Mouse (Mus musculus) left cerebral cortex, adult 11 months (tissue): ENCODE measurements around the gene 3100002H09Rik.
A peak's percentile ranks its signal among the peaks of the same experiment; 100 is the strongest.

Experiments
- DNase-seq: peaks from one replicate; pipeline ENCODE4 v3.0.0; 2022; ENCODE audit warnings: low spot score

The 3100002H09Rik gene

GRCm38 (mm10) chr4:124610703-124611102 is at the start of gene 3100002H09Rik:
TSS of gene 3100002H09Rik (minus strand) at chr4:124610803.
- no peak for DNase-seq

- no peak for DNase-seq
Observed at GRCm38 (mm10) chr4:124659251-124660217, 48.9 kb upstream of the 3100002H09Rik start.

- DNase-seq = no peak
Observed at GRCm38 (mm10) chr4:124658412-124658851, 47.8 kb upstream of the 3100002H09Rik start.

GRCm38 (mm10) chr4:124657781-124658180 is 47.2 kb upstream of the 3100002H09Rik start:
- no peak for DNase-seq

GRCm38 (mm10) chr4:124656854-124657650 is 46.4 kb upstream of the 3100002H09Rik start:
- peak; percentile 83 for DNase-seq

- no peak for DNase-seq
Observed at GRCm38 (mm10) chr4:124656518-124656853, 45.9 kb upstream of the 3100002H09Rik start, which contains the start of gene Pou3f1. TSS of gene Pou3f1 (plus strand) at chr4:124656807.

- no peak for DNase-seq
Observed at GRCm38 (mm10) chr4:124652886-124653285, 42.3 kb upstream of the 3100002H09Rik start.

- DNase-seq = no peak
Observed at GRCm38 (mm10) chr4:124647909-124648308, 37.3 kb upstream of the 3100002H09Rik start.

- DNase-seq = no peak
Observed at GRCm38 (mm10) chr4:124646591-124646990, 36.0 kb upstream of the 3100002H09Rik start.

- no peak for DNase-seq
Observed at GRCm38 (mm10) chr4:124644974-124645433, 34.4 kb upstream of the 3100002H09Rik start.

GRCm38 (mm10) chr4:124643859-124644258 is 33.3 kb upstream of the 3100002H09Rik start:
- no peak for DNase-seq

GRCm38 (mm10) chr4:124639715-124640114 is 29.1 kb upstream of the 3100002H09Rik start:
- no peak for DNase-seq

GRCm38 (mm10) chr4:124633281-124633680 is 22.7 kb upstream of the 3100002H09Rik start:
- DNase-seq = no peak

- DNase-seq = no peak
Observed at GRCm38 (mm10) chr4:124632856-124633255, 22.3 kb upstream of the 3100002H09Rik start.

- no peak for DNase-seq
Observed at GRCm38 (mm10) chr4:124631456-124631855, 20.9 kb upstream of the 3100002H09Rik start.

- no peak for DNase-seq
Observed at GRCm38 (mm10) chr4:124626836-124627235, 16.2 kb upstream of the 3100002H09Rik start.

GRCm38 (mm10) chr4:124624111-124624581 is 13.5 kb upstream of the 3100002H09Rik start:
- peak; percentile 51 for DNase-seq

- no peak for DNase-seq
Observed at GRCm38 (mm10) chr4:124622566-124622965, 12.0 kb upstream of the 3100002H09Rik start.

- no peak for DNase-seq
Observed at GRCm38 (mm10) chr4:124621406-124621805, 10.8 kb upstream of the 3100002H09Rik start.

GRCm38 (mm10) chr4:124618599-124618998 is 8.0 kb upstream of the 3100002H09Rik start:
- DNase-seq = no peak

- no peak for DNase-seq
Observed at GRCm38 (mm10) chr4:124616636-124617035, 6.0 kb upstream of the 3100002H09Rik start.

GRCm38 (mm10) chr4:124615986-124616385 is 5.4 kb upstream of the 3100002H09Rik start:
- DNase-seq = no peak
